Mouse (Mus musculus) heart, postnatal 14 days (tissue): ENCODE results near the gene Nphp3. TPM values are rescaled to one million over a fixed set of nuclear protein-coding genes. Genes with fewer than 3 reads are reported as not detected.

Experiments
- DNase-seq, 2 experiments: peaks; one replicate each; pipeline ENCODE4 v3.0.0; 2021 to 2022
- intact Hi-C: fragments of 180-260 bp; cut with DNase I; formaldehyde crosslinking; loops from one replicate; pipeline ENCODE4 v1.15.1; 2025
- total RNA-seq, 2 experiments: library from RNA; stranded (reverse); gene quantifications; 2 replicates each; pipeline ENCODE4 v1.2.3; 2021

Gene Nphp3
- total RNA-seq, 2 experiments from 2014 or later: 2.5 to 4.1 TPM

- intact Hi-C loops: loop anchor here (5.0 kb wide), 1 partner anchor 60 kb away; the partner anchor contains the start of gene Nphp3
- DNase-seq: peak; percentile 80 to 81
Observed at GRCm38 (mm10) chr9:104062430-104063243, 60.3 kb downstream of the Nphp3 start, which contains the start of gene Uba5. Gene Uba5, minus strand, starts transcription at chr9:104063134.

- intact Hi-C loops: loop anchor here (5.0 kb wide), 1 partner anchor 61 kb away; the partner anchor contains the start of gene Nphp3
- peak; percentile 81 to 86 for DNase-seq
Observed at GRCm38 (mm10) chr9:104063244-104063961, 61.1 kb downstream of the Nphp3 start, which contains the start of gene Acad11. Gene Acad11, plus strand, starts transcription at chr9:104063377.

- intact Hi-C loops: loop anchor here (5.0 kb wide), 1 partner anchor 62 kb away; the partner anchor contains the start of gene Nphp3
Observed at GRCm38 (mm10) chr9:104064571-104064970, 62.2 kb downstream of the Nphp3 start.

GRCm38 (mm10) chr9:104070241-104070640, 67.9 kb downstream of the Nphp3 start:
- no peak for DNase-seq
- intact Hi-C loops: no loop called here

More at GRCm38 (mm10) chr9:104064571-104064970, 62.2 kb downstream of the Nphp3 start:
- DNase-seq: no peak

- DNase-seq: no peak
- intact Hi-C loops: no loop called here
Observed at GRCm38 (mm10) chr9:104070863-104071604, 68.7 kb downstream of the Nphp3 start.

GRCm38 (mm10) chr9:104075808-104076207, 73.5 kb downstream of the Nphp3 start:
- DNase-seq: no peak
- intact Hi-C loops: no loop called here

- intact Hi-C loops: no loop called here
- DNase-seq: no peak
Observed at GRCm38 (mm10) chr9:104078780-104079179, 76.4 kb downstream of the Nphp3 start.

GRCm38 (mm10) chr9:104079379-104079778, 77.0 kb downstream of the Nphp3 start:
- intact Hi-C loops: no loop called here
- DNase-seq: peak; percentile 25 to 51

GRCm38 (mm10) chr9:104080038-104080437, 77.7 kb downstream of the Nphp3 start:
- no peak for DNase-seq
- intact Hi-C loops: no loop called here

- DNase-seq: no peak
- intact Hi-C loops: loop anchor here (5.0 kb wide), 1 partner anchor 56 kb away; no protein-coding TSS in a partner anchor
Observed at GRCm38 (mm10) chr9:104085730-104086429, 83.5 kb downstream of the Nphp3 start.

- intact Hi-C loops: loop anchor here (5.0 kb wide), 1 partner anchor 54 kb away; no protein-coding TSS in a partner anchor
- peak; percentile 39 to 49 for DNase-seq
Observed at GRCm38 (mm10) chr9:104088555-104088954, 86.2 kb downstream of the Nphp3 start.

- no peak for DNase-seq
- intact Hi-C loops: no loop called here
Observed at GRCm38 (mm10) chr9:104092945-104093344, 90.6 kb downstream of the Nphp3 start.

Other genes starting within 250 kb of the Nphp3 start
- gene Tmem108, start 240.7 kb upstream of the Nphp3 start, total RNA-seq: 1 to 10 TPM; 5.4 to 5.7 TPM
- not detected for gene Gm28305, start 38.1 kb downstream of the Nphp3 start, total RNA-seq
- gene Uba5, start 60.6 kb downstream of the Nphp3 start, total RNA-seq: 10 to 100 TPM; 18.4 to 20.3 TPM
- 10 to 100 TPM; 56.5 to 58.4 TPM for gene Acad11, start 60.8 kb downstream of the Nphp3 start, total RNA-seq
- 1 to 10 TPM; 6.4 to 9.1 TPM for gene Ackr4, start 124.4 kb downstream of the Nphp3 start, total RNA-seq